In genomic region chr11:57753538-57754203, GRCm38 (mm10) we compare ENCODE assay signal across 21 mouse cellular contexts. TPM values are rescaled to one million over a fixed set of nuclear protein-coding genes. Genes with fewer than 3 reads are reported as not detected.
DNase-seq lines count a peak whose midpoint lies in the region; ATAC-seq and TF ChIP-seq lines count a peak whose summit lies in the region.
"Had no signal": no experiment of that assay in that cellular context is flagged by ENCODE, and none has a peak within 500 bp of the region (broad histone marks: within the 10 kb centered on the region; RNA-seq: fewer than 3 reads in every experiment).

No protein-coding gene starts in this region.

- H3K4me1 ChIP-seq in heart, embryonic 11.5 days (ENCODE audit: control insufficient read depth, insufficient read depth, low read length), result peaks cover 39% of the 10 kb centered on the region
- no peaks in the 10 kb centered on the region for H3K4me1 ChIP-seq in lung, postnatal 0 days (ENCODE audit: insufficient read depth, low read depth, low read length)
- H3K4me1 ChIP-seq in forebrain, embryonic 15.5 days, result peaks cover 22% of the 10 kb centered on the region
- peaks cover 38% of the 10 kb centered on the region for H3K4me1 ChIP-seq in neural tube, embryonic 13.5 days (replicated peaks)
- H3K4me1 ChIP-seq in kidney, embryonic 15.5 days, result 0 out of 2 replicates have a peak, but pooled peaks cover 2% of the 10 kb centered on the region
- H3K4me1 ChIP-seq: liver, embryonic 15.5 days had no signal

- no peaks in the 10 kb centered on the region for H3K27me3 ChIP-seq in heart, embryonic 11.5 days (ENCODE audit: control insufficient read depth, insufficient read depth, low read length)
- no peaks in the 10 kb centered on the region for H3K27me3 ChIP-seq in lung, postnatal 0 days (replicated peaks; ENCODE audit: insufficient read depth, low read length)
- H3K27me3 ChIP-seq in forebrain, embryonic 15.5 days, result no peaks in the 10 kb centered on the region
- 0 out of 2 replicates have a peak, but pooled peaks cover 4% of the 10 kb centered on the region for H3K27me3 ChIP-seq in neural tube, embryonic 13.5 days
- no peaks in the 10 kb centered on the region for H3K27me3 ChIP-seq in kidney, embryonic 15.5 days
- H3K27me3 ChIP-seq: limb, embryonic 15.5 days; liver, embryonic 15.5 days had no signal

- 50% methylated on average over 14 of the region's 14 CpGs for WGBS in heart, embryonic 11.5 days (ENCODE audit: insufficient replicate concordance)
- WGBS in lung, postnatal 0 days, result 59% methylated on average over 14 of the region's 14 CpGs
- 39% methylated on average over 14 of the region's 14 CpGs for WGBS in forebrain, embryonic 15.5 days
- 28% methylated on average over 14 of the region's 14 CpGs for WGBS in neural tube, embryonic 13.5 days
- WGBS in kidney, embryonic 15.5 days, result 38% methylated on average over 14 of the region's 14 CpGs

- intact Hi-C loops in heart, postnatal 25 days (cut with DNase I), result no loop called here
- intact Hi-C loops in gastrocnemius, postnatal 14 days (cut with DNase I; ENCODE audit: low total_unique reads), result no loop called here

- no peak overlapping the region for H3K9ac ChIP-seq in heart, embryonic 11.5 days (ENCODE audit: low read depth, low read length)
- H3K9ac ChIP-seq in lung, postnatal 0 days (replicated peaks; ENCODE audit: low read depth), result no peak overlapping the region
- no peak overlapping the region for H3K9ac ChIP-seq in forebrain, embryonic 15.5 days (replicated peaks)
- H3K9ac ChIP-seq in neural tube, embryonic 13.5 days, result no peak overlapping the region
- H3K9ac ChIP-seq in kidney, embryonic 15.5 days, result no peak overlapping the region
- H3K9ac ChIP-seq: limb, embryonic 15.5 days; liver, embryonic 15.5 days had no signal

- ATAC-seq in heart, embryonic 11.5 days (replicated peaks; ENCODE audit: insufficient number of reproducible peaks, low FRiP score, low TSS enrichment), result peak; percentile 39; the same call in 1 of the 2 replicates
- ATAC-seq in lung, postnatal 0 days, result peak; percentile 41; the same call in 1 of the 2 replicates
- ATAC-seq in forebrain, embryonic 15.5 days (replicated peaks), result peak; percentile 55
- peak; percentile 68 for ATAC-seq in neural tube, embryonic 13.5 days (ENCODE audit: low read depth)
- ATAC-seq in kidney, embryonic 15.5 days (replicated peaks; ENCODE audit: low FRiP score), result no peak

- H3K4me3 ChIP-seq in heart, embryonic 11.5 days (ENCODE audit: low read depth, low read length), result no peak overlapping the region
- H3K4me3 ChIP-seq in lung, postnatal 0 days (ENCODE audit: low read depth, low read length), result no peak overlapping the region
- H3K4me3 ChIP-seq in forebrain, embryonic 15.5 days, result no peak overlapping the region
- no peak overlapping the region for H3K4me3 ChIP-seq in neural tube, embryonic 13.5 days
- H3K4me3 ChIP-seq in kidney, embryonic 15.5 days (replicated peaks), result no peak overlapping the region
- H3K4me3 ChIP-seq: gastrocnemius, adult 2 months; limb, embryonic 15.5 days; liver, embryonic 15.5 days had no signal

- no peaks in the 10 kb centered on the region for H3K36me3 ChIP-seq in heart, embryonic 11.5 days (ENCODE audit: control insufficient read depth, insufficient read depth, low read length)
- H3K36me3 ChIP-seq in lung, postnatal 0 days (ENCODE audit: insufficient read depth, low read length), result no peaks in the 10 kb centered on the region
- no peaks in the 10 kb centered on the region for H3K36me3 ChIP-seq in forebrain, embryonic 15.5 days
- H3K36me3 ChIP-seq in neural tube, embryonic 13.5 days, result no peaks in the 10 kb centered on the region
- no peaks in the 10 kb centered on the region for H3K36me3 ChIP-seq in kidney, embryonic 15.5 days
- H3K36me3 ChIP-seq: limb, embryonic 15.5 days had no signal

- no peak overlapping the region for H3K4me2 ChIP-seq in heart, embryonic 11.5 days
- no peak overlapping the region for H3K4me2 ChIP-seq in lung, postnatal 0 days (replicated peaks; ENCODE audit: low read depth, low read length)
- H3K4me2 ChIP-seq in forebrain, embryonic 15.5 days (replicated peaks), result no peak overlapping the region
- H3K4me2 ChIP-seq in neural tube, embryonic 13.5 days, result no peak overlapping the region
- H3K4me2 ChIP-seq in kidney, embryonic 15.5 days, result no peak overlapping the region
- H3K4me2 ChIP-seq: limb, embryonic 15.5 days; liver, embryonic 15.5 days had no signal

- DNase-seq in heart, postnatal 25 days (ENCODE audit: low spot score), result no peak
- no peak for DNase-seq in lung, postnatal 0 days (ENCODE audit: low spot score)
- DNase-seq in lung, adult 18-20 months, result no peak
- DNase-seq in gastrocnemius, postnatal 14 days, result no peak
- DNase-seq: adrenal gland, postnatal 25 days; cerebellum, adult 18-20 months; cerebellum, postnatal 36 days; gastrocnemius, adult 2 months; heart, adult 18-20 months; kidney, adult 18-20 months; kidney, postnatal 10 days; layer of hippocampus, postnatal 36 days; lung, postnatal 14 days; right cerebral cortex, adult 18-20 months; thymus, postnatal 14 days had no signal

- no peak for TF ChIP-seq CTCF in lung, postnatal 0 days (IDR thresholded peaks at IDR 0.05)

- peak; percentile 70 for TF ChIP-seq EP300 in lung, postnatal 0 days (IDR thresholded peaks at IDR 0.05)

- no peaks in the 10 kb centered on the region for H3K9me3 ChIP-seq in heart, embryonic 11.5 days (replicated peaks; ENCODE audit: control insufficient read depth, low read length)
- H3K9me3 ChIP-seq in lung, postnatal 0 days (ENCODE audit: low read length), result no peaks in the 10 kb centered on the region
- H3K9me3 ChIP-seq in forebrain, embryonic 15.5 days, result no peaks in the 10 kb centered on the region
- no peaks in the 10 kb centered on the region for H3K9me3 ChIP-seq in neural tube, embryonic 13.5 days
- H3K9me3 ChIP-seq in kidney, embryonic 15.5 days (replicated peaks), result no peaks in the 10 kb centered on the region
- H3K9me3 ChIP-seq: limb, embryonic 15.5 days; liver, embryonic 15.5 days had no signal

- no peak overlapping the region for H3K27ac ChIP-seq in heart, embryonic 11.5 days (ENCODE audit: low read depth, low read length)
- H3K27ac ChIP-seq in lung, postnatal 0 days (ENCODE audit: low read length), result no peak overlapping the region
- peak overlapping the region; percentile 32; the same call in 1 of the 2 replicates for H3K27ac ChIP-seq in forebrain, embryonic 15.5 days (replicated peaks)
- 0 out of 2 replicates have a peak overlapping the region, but pooled peaks have one; percentile 13 for H3K27ac ChIP-seq in neural tube, embryonic 13.5 days (replicated peaks)
- no peak overlapping the region for H3K27ac ChIP-seq in kidney, embryonic 15.5 days
- H3K27ac ChIP-seq: gastrocnemius, adult 2 months; limb, embryonic 15.5 days; liver, embryonic 15.5 days had no signal

RNA-seq across cellular contexts. Expression of gene Sap30l, which starts 47.8 kb away (rescaled TPM):
- 10.7 and 10.8 TPM in 2 replicates for polyA plus RNA-seq in heart, embryonic 11.5 days (2014; fragmentation: Nextera tagmentation; extraction: Ambion mirVana)
- total RNA-seq in heart, postnatal 25 days (2021), result 10 to 100 TPM; 37.2 to 40.7 TPM
- 16.7 and 16.8 TPM in 2 replicates for polyA plus RNA-seq in lung, postnatal 0 days (2015; fragmentation: Nextera tagmentation; extraction: Ambion mirVana)
- polyA plus RNA-seq in forebrain, embryonic 15.5 days (2015; fragmentation: Nextera tagmentation; extraction: Ambion mirVana), result 10.3 and 11.8 TPM in 2 replicates
- 15.6 and 16.7 TPM in 2 replicates for polyA plus RNA-seq in neural tube, embryonic 13.5 days (2015; fragmentation: Nextera tagmentation; extraction: Ambion mirVana)
- 10 to 100 TPM; 22.9 to 24.5 TPM for total RNA-seq in gastrocnemius, postnatal 14 days (2021)
- 10.1 and 11.6 TPM in 2 replicates for polyA plus RNA-seq in kidney, embryonic 15.5 days (2015; fragmentation: Nextera tagmentation; extraction: Ambion mirVana)

Comparison
In these comparisons a context has a peak if more than half of its experiments do, and no peak if none do; other contexts are left out.
1. H3K27ac ChIP-seq: peak in forebrain, embryonic 15.5 days (single experiment) and neural tube, embryonic 13.5 days (single experiment); none in heart, embryonic 11.5 days (single experiment), lung, postnatal 0 days (single experiment) and kidney, embryonic 15.5 days (single experiment).